Mouse (Mus musculus) ES-E14 (cell line): ENCODE data around the gene Myo3b. TPM values are rescaled to one million over a fixed set of nuclear protein-coding genes. Genes with fewer than 3 reads are reported as not detected.

Source experiments
- DNase-seq: peaks from one replicate; pipeline ENCODE4 v3.0.0-alpha.2; 2013; ENCODE audit warnings: low read depth, low spot score
- H3K27ac ChIP-seq: 2 replicates; pipeline ENCODE4 v1.5.1; 2012; ENCODE audit warnings: low read depth, mild to moderate bottlenecking, low read length, moderate library complexity, mixed read lengths; ENCODE audit not compliant: poor library complexity, insufficient read depth, severe bottlenecking
- H3K36me3 ChIP-seq: 2 replicates; pipeline ENCODE4 v1.6.1; 2012; ENCODE audit warnings: mild to moderate bottlenecking, low read length, moderate library complexity, mixed read lengths; ENCODE audit not compliant: control insufficient read depth, poor library complexity, insufficient read depth, severe bottlenecking
- H3K4me1 ChIP-seq, 2 experiments: fragments of 150-350 bp in 1 of 2; sonication (generic) in 1 of 2; 2 replicates each; pipeline ENCODE4 v1.6.1; 2012; ENCODE audit warnings: low read length in 2 of 2, mild to moderate bottlenecking in 1 of 2, mixed read lengths in 1 of 2; ENCODE audit not compliant: control insufficient read depth in 2 of 2, insufficient read depth in 2 of 2, poor library complexity in 1 of 2
- H3K4me3 ChIP-seq, 2 experiments: fragments of 150-350 bp in 1 of 2; sonication (generic) in 1 of 2; 2 replicates each; pipeline ENCODE4 v1.5.1; 2012; ENCODE audit warnings: low read length in 2 of 2, low read depth in 1 of 2, mild to moderate bottlenecking in 1 of 2, mixed read lengths in 1 of 2; ENCODE audit not compliant: insufficient read depth in 1 of 2, poor library complexity in 1 of 2, severe bottlenecking in 1 of 2
- H3K9ac ChIP-seq: 2 replicates; pipeline ENCODE4 v1.6.1; 2012; ENCODE audit warnings: low read depth, mild to moderate bottlenecking, low read length, mixed read lengths; ENCODE audit not compliant: poor library complexity, insufficient read depth, severe bottlenecking
- H3K9me3 ChIP-seq: fragments of 150-350 bp; sonication (generic); 2 replicates; pipeline ENCODE4 v1.6.1; 2012; ENCODE audit warnings: low read depth, mild to moderate bottlenecking, low read length; ENCODE audit not compliant: control insufficient read depth, insufficient read depth
- CHD2 ChIP-seq: IDR thresholded peaks from 2 replicates; pipeline ENCODE4 v1.6.1; 2014; ENCODE audit warnings: mild to moderate bottlenecking, low read depth, low read length, inconsistent platforms
- HCFC1 ChIP-seq: IDR thresholded peaks from 2 replicates; pipeline ENCODE4 v1.6.1; 2012; ENCODE audit warnings: low read length, inconsistent platforms, borderline replicate concordance; ENCODE audit not compliant: insufficient read depth
- MAFK ChIP-seq: IDR thresholded peaks from 2 replicates; pipeline ENCODE4 v1.6.1; 2014; ENCODE audit warnings: mild to moderate bottlenecking, low read depth, low read length, inconsistent platforms; ENCODE audit not compliant: insufficient read depth
- ZC3H11A ChIP-seq: IDR thresholded peaks from 2 replicates; pipeline ENCODE4 v1.6.1; 2012; ENCODE audit warnings: low read depth, mild to moderate bottlenecking, inconsistent platforms, low read length, borderline replicate concordance
- ZNF384 ChIP-seq: IDR thresholded peaks from 2 replicates; pipeline ENCODE4 v1.6.1; 2012; ENCODE audit warnings: low read depth, low read length, inconsistent platforms
- in situ Hi-C, 2 experiments: fragments of 600-800 bp; cut with MboI; formaldehyde crosslinking; loops; one replicate each; pipeline ENCODE4 v1.15.1; 2025; ENCODE audit warnings: low sequenced_read_pairs in 2 of 2, inconsistent platforms in 1 of 2; ENCODE audit not compliant: unreplicated experiment in 2 of 2
- total RNA-seq: library from RNA; depleted of rRNA; stranded (reverse); fragments of 300-350 nt; gene quantifications from 2 replicates; pipeline ENCODE4 v1.2.3, GENCODE M21; 2012

The Myo3b gene
- total RNA-seq, 1 experiment: 0.13 TPM

DNA sequence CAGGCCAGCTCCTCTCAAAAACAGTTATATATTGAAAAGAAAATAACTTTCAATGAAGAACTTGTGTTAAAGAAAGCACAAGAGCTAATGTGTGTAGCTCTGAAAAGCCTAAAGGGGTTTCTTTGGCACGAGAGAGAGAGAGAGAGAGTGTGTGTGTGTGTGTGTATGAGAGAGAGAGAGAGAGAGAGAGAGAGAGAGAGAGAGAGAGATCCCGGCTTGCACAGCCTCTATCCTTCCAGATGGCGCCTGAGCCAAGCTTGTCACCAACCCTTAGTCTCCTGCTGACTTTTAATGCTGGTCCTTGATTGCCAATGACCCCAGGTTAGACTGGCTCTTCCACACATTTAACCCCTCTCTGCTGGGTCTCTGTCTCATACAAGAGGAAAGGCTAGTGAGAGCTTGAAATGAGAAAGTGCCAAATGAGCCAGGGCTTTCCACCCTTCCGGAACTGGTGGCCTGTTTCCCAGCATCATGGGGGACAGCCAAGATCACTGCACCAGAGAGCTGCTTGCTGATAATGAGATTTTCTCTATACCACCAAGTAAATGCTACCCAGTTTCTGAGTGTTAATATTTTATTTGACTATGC lies 371.5 kb downstream of the Myo3b start:
- no peak overlapping the region for H3K9ac ChIP-seq
- TF ChIP-seq CHD2: no peak
- TF ChIP-seq MAFK: no peak
- no peak for TF ChIP-seq ZNF384
- TF ChIP-seq HCFC1: no peak
- no peak for TF ChIP-seq ZC3H11A
- in situ Hi-C loops: no loop called here
- H3K4me1 ChIP-seq: peaks cover under 1 to 3% of the 10 kb centered on the region in 2 experiments; a peak in 2 of 4 replicates
- no peak overlapping the region for H3K27ac ChIP-seq
- no peaks in the 10 kb centered on the region for H3K36me3 ChIP-seq
- DNase-seq: no peak
- H3K9me3 ChIP-seq: no peaks in the 10 kb centered on the region
- no peak overlapping the region for H3K4me3 ChIP-seq

DNA sequence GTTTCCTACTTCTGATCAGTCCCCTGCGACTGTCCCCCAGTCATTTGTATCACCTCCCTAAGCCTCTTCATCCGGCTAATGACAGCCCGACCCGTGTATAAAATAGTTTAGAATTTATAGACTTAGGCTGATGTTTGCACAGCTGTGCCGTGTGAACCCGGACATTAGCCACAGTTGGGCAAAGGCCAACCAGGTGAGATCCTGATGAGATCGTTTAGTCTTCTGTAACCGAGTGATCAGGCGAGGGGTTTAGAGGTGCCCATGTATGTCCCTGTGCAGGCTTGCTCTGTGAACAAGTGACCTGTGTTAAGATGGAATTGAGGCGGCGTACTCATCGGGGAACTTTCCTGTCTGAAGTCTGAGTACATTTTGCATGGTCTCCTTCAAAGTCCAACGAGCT lies 373.4 kb downstream of the Myo3b start:
- DNase-seq: no peak
- no peaks in the 10 kb centered on the region for H3K9me3 ChIP-seq
- H3K27ac ChIP-seq: no peak overlapping the region
- in situ Hi-C loops: no loop called here
- H3K4me1 ChIP-seq: peaks cover 3 to 4% of the 10 kb centered on the region in 2 experiments; a peak in 2 of 4 replicates
- H3K36me3 ChIP-seq: no peaks in the 10 kb centered on the region
- H3K4me3 ChIP-seq: no peak overlapping the region
- H3K9ac ChIP-seq: no peak overlapping the region
- TF ChIP-seq HCFC1 (no peak), ZNF384 (no peak), ZC3H11A (no peak), CHD2 (no peak), MAFK (no peak)

GRCm38 (mm10) chr2:70414386-70414785 lies 375.5 kb downstream of the Myo3b start:
- in situ Hi-C loops: no loop called here
- Histone ChIP-seq H3K36me3 (no peaks in the 10 kb centered on the region), H3K4me3 (no peak overlapping the region), H3K9ac (no peak overlapping the region), H3K4me1 (peaks cover 3 to 4% of the 10 kb centered on the region in 2 experiments; a peak in 2 of 4 replicates), H3K9me3 (no peaks in the 10 kb centered on the region), H3K27ac (no peak overlapping the region)
- no peak for DNase-seq
- TF ChIP-seq MAFK (no peak), HCFC1 (no peak)

DNA sequence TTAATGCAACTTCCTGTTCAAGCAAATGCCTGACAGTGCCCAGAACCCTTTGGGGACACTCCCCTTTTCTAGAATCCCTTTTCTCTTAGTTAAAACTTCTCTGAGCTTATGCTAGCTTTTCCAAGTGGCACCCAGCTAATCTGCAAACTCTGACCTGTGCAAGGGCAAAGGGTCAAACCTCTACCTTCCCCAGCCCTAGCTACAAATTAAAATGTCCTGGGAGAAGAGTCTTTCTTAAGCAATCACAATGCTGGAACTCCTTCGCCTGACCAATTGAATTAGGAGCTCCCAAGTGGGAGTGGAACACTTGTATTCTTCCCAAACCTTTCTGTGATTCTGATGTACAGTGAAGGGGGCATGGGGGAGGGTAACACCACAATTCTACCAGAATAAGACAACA lies 376.6 kb downstream of the Myo3b start:
- H3K4me1 ChIP-seq: peaks cover 3 to 4% of the 10 kb centered on the region in 2 experiments; a peak in 2 of 4 replicates

GRCm38 (mm10) chr2:70419336-70419735 lies 380.4 kb downstream of the Myo3b start:
- TF ChIP-seq ZC3H11A (no peak), ZNF384 (no peak), MAFK (no peak), CHD2 (no peak), HCFC1 (no peak)
- in situ Hi-C loops: no loop called here

More for the DNA sequence above, 376.6 kb downstream of the Myo3b start:
- no peak overlapping the region for H3K4me3 ChIP-seq
- H3K9ac ChIP-seq: no peak overlapping the region
- in situ Hi-C loops: no loop called here
- H3K36me3 ChIP-seq: no peaks in the 10 kb centered on the region
- H3K9me3 ChIP-seq: no peaks in the 10 kb centered on the region
- TF ChIP-seq ZNF384 (no peak), ZC3H11A (no peak)
- no peak for DNase-seq
- no peak overlapping the region for H3K27ac ChIP-seq

More at GRCm38 (mm10) chr2:70419336-70419735, 380.4 kb downstream of the Myo3b start:
- Histone ChIP-seq H3K9me3 (no peaks in the 10 kb centered on the region), H3K4me1 (peaks cover 0 to 4% of the 10 kb centered on the region in 2 experiments; a peak in 1 of 4 replicates), H3K36me3 (no peaks in the 10 kb centered on the region), H3K27ac (no peak overlapping the region), H3K4me3 (no peak overlapping the region), H3K9ac (no peak overlapping the region)
- DNase-seq: no peak
